Mouse (Mus musculus): Measurements from ENCODE around the gene Snx29. TPM values are rescaled to one million over a fixed set of nuclear protein-coding genes. Genes with fewer than 3 reads are reported as not detected.

The Snx29 gene
- polyA plus RNA-seq, 1 experiment = 15.0 TPM

- Histone ChIP-seq H3K36me3 (ENCODE audit: control insufficient read depth, insufficient read depth, low read length) (no peaks in the 10 kb centered on the region), H3K4me3 (ENCODE audit: control insufficient read depth, insufficient read depth, low read length) (no peak overlapping the region), H3K4me1 (replicated peaks; ENCODE audit: control insufficient read depth, insufficient read depth, low read length) (peaks cover 4% of the 10 kb centered on the region), H3K27me3 (ENCODE audit: control insufficient read depth, insufficient read depth, low read length) (no peaks in the 10 kb centered on the region), H3K27ac (ENCODE audit: control insufficient read depth, insufficient read depth, low read length) (no peak overlapping the region)
- 66% methylated on average over 4 of the region's 4 CpGs for WGBS
- TF ChIP-seq CTCF (IDR thresholded peaks at IDR 0.05; ENCODE audit: borderline replicate concordance, control insufficient read depth, extremely low read depth, insufficient read depth, low read length, poor library complexity) (no peak), POLR2A (IDR thresholded peaks at IDR 0.05; ENCODE audit: control insufficient read depth, extremely low read depth, insufficient read depth, low read length, poor library complexity) (no peak)
- no peak for DNase-seq
Observed at GRCm38 (mm10) chr16:11645668-11646067, 323.0 kb downstream of the Snx29 start.

DNA sequence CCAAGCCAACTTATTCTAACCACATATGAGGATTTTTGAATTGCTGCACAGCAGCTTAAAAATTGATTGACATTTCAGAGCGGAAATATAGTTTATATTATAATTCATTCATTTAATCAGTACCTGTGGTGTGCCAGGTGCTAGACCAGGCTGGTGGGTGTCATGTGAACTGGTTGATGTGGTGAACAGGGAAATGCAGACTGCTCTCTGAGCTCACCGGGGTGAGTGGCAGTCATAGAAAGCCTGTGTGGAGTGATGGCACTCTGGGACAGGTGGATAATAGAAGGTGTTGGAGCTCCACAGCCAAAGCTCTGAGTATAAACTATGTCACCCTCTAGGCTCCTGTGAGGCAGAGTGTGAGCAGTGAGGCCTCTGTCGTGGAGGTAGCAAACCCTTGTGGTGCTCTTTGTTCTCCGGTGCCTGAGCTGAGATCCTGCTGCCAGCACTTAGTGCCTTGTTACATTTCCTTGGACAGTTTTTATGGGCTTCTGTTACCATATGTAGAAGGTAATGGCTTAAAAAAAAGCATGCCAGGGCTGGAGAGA is 324.1 kb downstream of the Snx29 start:
- WGBS = 25% methylated on average over 4 of the region's 4 CpGs
- Histone ChIP-seq H3K27me3 (ENCODE audit: control insufficient read depth, insufficient read depth, low read length) (no peaks in the 10 kb centered on the region), H3K4me3 (ENCODE audit: control insufficient read depth, insufficient read depth, low read length) (no peak overlapping the region), H3K36me3 (ENCODE audit: control insufficient read depth, insufficient read depth, low read length) (no peaks in the 10 kb centered on the region), H3K27ac (ENCODE audit: control insufficient read depth, insufficient read depth, low read length) (no peak overlapping the region), H3K4me1 (replicated peaks; ENCODE audit: control insufficient read depth, insufficient read depth, low read length) (peaks cover 4% of the 10 kb centered on the region)
- TF ChIP-seq POLR2A (IDR thresholded peaks at IDR 0.05; ENCODE audit: control insufficient read depth, extremely low read depth, insufficient read depth, low read length, poor library complexity) (no peak), CTCF (IDR thresholded peaks at IDR 0.05; ENCODE audit: borderline replicate concordance, control insufficient read depth, extremely low read depth, insufficient read depth, low read length, poor library complexity) (no peak)
- peak; percentile 11 for DNase-seq

GRCm38 (mm10) chr16:11648169-11648688 is 325.5 kb downstream of the Snx29 start:
- DNase-seq = no peak
- Histone ChIP-seq H3K4me1 (replicated peaks; ENCODE audit: control insufficient read depth, insufficient read depth, low read length) (peaks cover 8% of the 10 kb centered on the region), H3K36me3 (ENCODE audit: control insufficient read depth, insufficient read depth, low read length) (no peaks in the 10 kb centered on the region), H3K4me3 (ENCODE audit: control insufficient read depth, insufficient read depth, low read length) (no peak overlapping the region), H3K27me3 (ENCODE audit: control insufficient read depth, insufficient read depth, low read length) (no peaks in the 10 kb centered on the region), H3K27ac (ENCODE audit: control insufficient read depth, insufficient read depth, low read length) (no peak overlapping the region)
- TF ChIP-seq CTCF (IDR thresholded peaks at IDR 0.05; ENCODE audit: borderline replicate concordance, control insufficient read depth, extremely low read depth, insufficient read depth, low read length, poor library complexity) = no peak
- TF ChIP-seq POLR2A (IDR thresholded peaks at IDR 0.05; ENCODE audit: control insufficient read depth, extremely low read depth, insufficient read depth, low read length, poor library complexity) = no peak
- 100% methylated on average over 1 of the region's 1 CpGs for WGBS

DNA sequence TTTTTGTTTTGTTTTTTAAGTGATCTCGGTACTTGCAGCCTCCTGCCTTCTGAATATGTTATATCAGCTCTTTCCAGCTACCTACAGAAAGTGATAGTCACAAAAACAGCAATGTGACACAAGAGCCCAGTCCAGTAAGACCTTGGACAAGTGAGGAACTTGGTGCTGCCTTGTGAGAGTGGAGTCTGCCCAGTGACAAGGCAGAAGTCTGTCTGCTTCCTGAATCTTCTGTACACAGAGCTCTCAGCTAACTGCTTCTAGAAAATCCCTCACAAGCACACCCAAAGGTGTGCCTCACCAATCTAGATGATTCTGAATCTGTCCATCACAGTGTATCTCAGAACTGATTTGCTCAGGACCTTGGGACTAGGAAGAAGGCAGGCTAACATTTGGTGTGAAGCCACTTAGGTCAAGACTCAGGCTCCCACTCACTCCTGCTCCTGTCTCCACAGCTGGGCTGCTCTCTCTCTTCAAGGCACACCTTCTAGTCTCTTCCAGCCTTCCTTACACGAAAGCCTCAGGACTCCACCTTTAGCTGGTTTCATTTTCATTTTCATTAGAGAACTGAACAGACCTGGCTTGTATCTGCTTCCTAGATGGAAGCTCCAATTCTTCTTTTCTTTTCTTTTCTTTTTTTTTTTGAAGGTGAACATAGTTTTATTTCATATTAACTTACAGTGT is 330.1 kb downstream of the Snx29 start:
- 12% methylated on average over 2 of the region's 2 CpGs for WGBS
- H3K4me3 ChIP-seq (ENCODE audit: control insufficient read depth, insufficient read depth, low read length) = no peak overlapping the region
- peaks cover 4% of the 10 kb centered on the region; the same call in 1 of the 2 replicates for H3K4me1 ChIP-seq (replicated peaks; ENCODE audit: control insufficient read depth, insufficient read depth, low read length)
- no peak for TF ChIP-seq CTCF (IDR thresholded peaks at IDR 0.05; ENCODE audit: borderline replicate concordance, control insufficient read depth, extremely low read depth, insufficient read depth, low read length, poor library complexity)
- TF ChIP-seq POLR2A (IDR thresholded peaks at IDR 0.05; ENCODE audit: control insufficient read depth, extremely low read depth, insufficient read depth, low read length, poor library complexity) = no peak
- H3K36me3 ChIP-seq (ENCODE audit: control insufficient read depth, insufficient read depth, low read length) = no peaks in the 10 kb centered on the region
- H3K27me3 ChIP-seq (ENCODE audit: control insufficient read depth, insufficient read depth, low read length) = no peaks in the 10 kb centered on the region
- peak overlapping the region; percentile 61 for H3K27ac ChIP-seq (ENCODE audit: control insufficient read depth, insufficient read depth, low read length)
- DNase-seq = no peak

- 20% methylated on average over 3 of the region's 3 CpGs for WGBS
- no peak overlapping the region for H3K4me3 ChIP-seq (ENCODE audit: control insufficient read depth, insufficient read depth, low read length)
Observed at GRCm38 (mm10) chr16:11655893-11656292, 333.2 kb downstream of the Snx29 start.

DNA sequence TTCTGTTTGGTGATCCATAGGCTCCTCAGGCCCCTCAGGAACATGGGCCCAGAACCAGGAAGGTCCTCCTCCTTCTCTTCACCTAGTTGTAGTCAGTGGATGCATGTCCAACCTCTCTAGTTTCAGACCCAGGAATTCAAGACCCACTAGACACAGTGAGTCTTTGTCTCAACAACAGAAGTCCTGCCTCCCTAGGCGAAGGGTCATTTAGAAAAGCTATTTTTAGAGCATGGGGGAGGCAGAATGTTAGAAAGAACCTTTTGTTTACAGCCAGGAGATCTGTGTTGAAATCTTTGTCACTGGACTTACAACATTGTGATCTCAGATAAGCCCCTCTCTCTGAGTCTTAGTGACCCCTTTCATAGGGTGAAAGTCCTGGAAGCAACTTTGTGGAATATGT is 334.4 kb downstream of the Snx29 start:
- Histone ChIP-seq H3K27me3 (ENCODE audit: control insufficient read depth, insufficient read depth, low read length) (no peaks in the 10 kb centered on the region), H3K36me3 (ENCODE audit: control insufficient read depth, insufficient read depth, low read length) (no peaks in the 10 kb centered on the region), H3K4me3 (ENCODE audit: control insufficient read depth, insufficient read depth, low read length) (no peak overlapping the region), H3K27ac (ENCODE audit: control insufficient read depth, insufficient read depth, low read length) (no peak overlapping the region), H3K4me1 (replicated peaks; ENCODE audit: control insufficient read depth, insufficient read depth, low read length) (peaks cover 6% of the 10 kb centered on the region; the same call in 1 of the 2 replicates)
- TF ChIP-seq CTCF (IDR thresholded peaks at IDR 0.05; ENCODE audit: borderline replicate concordance, control insufficient read depth, extremely low read depth, insufficient read depth, low read length, poor library complexity) (no peak), POLR2A (IDR thresholded peaks at IDR 0.05; ENCODE audit: control insufficient read depth, extremely low read depth, insufficient read depth, low read length, poor library complexity) (no peak)
- 95% methylated on average over 1 of the region's 1 CpGs for WGBS
- DNase-seq = no peak

More at GRCm38 (mm10) chr16:11655893-11656292, 333.2 kb downstream of the Snx29 start:
- no peak overlapping the region for H3K27ac ChIP-seq (ENCODE audit: control insufficient read depth, insufficient read depth, low read length)
- DNase-seq = no peak
- no peak for TF ChIP-seq CTCF (IDR thresholded peaks at IDR 0.05; ENCODE audit: borderline replicate concordance, control insufficient read depth, extremely low read depth, insufficient read depth, low read length, poor library complexity)
- TF ChIP-seq POLR2A (IDR thresholded peaks at IDR 0.05; ENCODE audit: control insufficient read depth, extremely low read depth, insufficient read depth, low read length, poor library complexity) = no peak
- no peaks in the 10 kb centered on the region for H3K27me3 ChIP-seq (ENCODE audit: control insufficient read depth, insufficient read depth, low read length)
- H3K36me3 ChIP-seq (ENCODE audit: control insufficient read depth, insufficient read depth, low read length) = no peaks in the 10 kb centered on the region
- H3K4me1 ChIP-seq (replicated peaks; ENCODE audit: control insufficient read depth, insufficient read depth, low read length) = peaks cover 6% of the 10 kb centered on the region
